Mouse (Mus musculus) lung, postnatal 0 days (tissue): ENCODE measurements around the gene Gins1. TPM values are rescaled to one million over a fixed set of nuclear protein-coding genes. Genes with fewer than 3 reads are reported as not detected.

Experiments
- ATAC-seq: fragments of 200-750 bp; cut with Nextera tagmentation; 2 replicates; pipeline ENCODE4 v1.8.0; 2017; ENCODE audit warnings: moderate library complexity
- DNase-seq: peaks from one replicate; pipeline ENCODE4 v3.0.0-alpha.2; 2016; ENCODE audit warnings: low spot score
- H3K27ac ChIP-seq: fragments of 300-500 bp; sonication (generic); 2 replicates; pipeline ENCODE4 v1.5.1; 2014; ENCODE audit warnings: antibody characterized with exemption, mild to moderate bottlenecking, low read length, mixed read lengths
- H3K27me3 ChIP-seq: fragments of 300-500 bp; sonication (generic); replicated peaks from 2 replicates; pipeline ENCODE4 v1.6.1; 2014; ENCODE audit warnings: low read length, mixed read lengths; ENCODE audit not compliant: insufficient read depth
- H3K36me3 ChIP-seq: fragments of 300-500 bp; sonication (generic); 2 replicates; pipeline ENCODE4 v1.6.1; 2014; ENCODE audit warnings: low read length, mixed read lengths; ENCODE audit not compliant: insufficient read depth
- H3K4me1 ChIP-seq: fragments of 300-500 bp; sonication (generic); 2 replicates; pipeline ENCODE4 v1.6.1; 2014; ENCODE audit warnings: antibody characterized with exemption, low read depth, low read length, mixed read lengths; ENCODE audit not compliant: insufficient read depth
- H3K4me2 ChIP-seq: fragments of 300-500 bp; sonication (generic); replicated peaks from 2 replicates; pipeline ENCODE4 v1.6.1; 2014; ENCODE audit warnings: low read depth, mild to moderate bottlenecking, low read length, moderate library complexity, mixed read lengths
- H3K4me3 ChIP-seq: fragments of 300-500 bp; sonication (generic); 2 replicates; pipeline ENCODE4 v1.5.1; 2014; ENCODE audit warnings: low read depth, low read length
- H3K9ac ChIP-seq: fragments of 300-500 bp; sonication (generic); replicated peaks from 2 replicates; pipeline ENCODE4 v1.6.1; 2014; ENCODE audit warnings: low read depth, mild to moderate bottlenecking
- H3K9me3 ChIP-seq: fragments of 300-500 bp; sonication (generic); 2 replicates; pipeline ENCODE4 v1.6.1; 2016; ENCODE audit warnings: low read length, mixed read lengths
- CTCF ChIP-seq: IDR thresholded peaks from 2 replicates; pipeline ENCODE4 v1.5.1; 2016; ENCODE audit warnings: antibody characterized with exemption, mild to moderate bottlenecking
- EP300 ChIP-seq: IDR thresholded peaks from 2 replicates; pipeline ENCODE4 v1.6.1; 2016; ENCODE audit warnings: antibody characterized with exemption, mild to moderate bottlenecking, control low read depth
- WGBS: fragments of 180-500 bp; shearing (Covaris S2); extraction: QIAGEN DNeasy Blood & Tissue Kit; methylation state at CpG from one replicate; pipeline ENCODE4 v1.1.7; 2014; 5-methylcytosine and 5-hydroxymethylcytosine counted together
- polyA plus RNA-seq: library from polyadenylated mRNA; unstranded; fragments of >200 nt; fragmentation: Nextera tagmentation; extraction: Ambion mirVana; gene quantifications from 2 replicates; pipeline ENCODE4 v1.2.1, GENCODE M21; 2015

Gene Gins1
- 4.4 and 6.1 TPM in 2 replicates for polyA plus RNA-seq

DNA sequence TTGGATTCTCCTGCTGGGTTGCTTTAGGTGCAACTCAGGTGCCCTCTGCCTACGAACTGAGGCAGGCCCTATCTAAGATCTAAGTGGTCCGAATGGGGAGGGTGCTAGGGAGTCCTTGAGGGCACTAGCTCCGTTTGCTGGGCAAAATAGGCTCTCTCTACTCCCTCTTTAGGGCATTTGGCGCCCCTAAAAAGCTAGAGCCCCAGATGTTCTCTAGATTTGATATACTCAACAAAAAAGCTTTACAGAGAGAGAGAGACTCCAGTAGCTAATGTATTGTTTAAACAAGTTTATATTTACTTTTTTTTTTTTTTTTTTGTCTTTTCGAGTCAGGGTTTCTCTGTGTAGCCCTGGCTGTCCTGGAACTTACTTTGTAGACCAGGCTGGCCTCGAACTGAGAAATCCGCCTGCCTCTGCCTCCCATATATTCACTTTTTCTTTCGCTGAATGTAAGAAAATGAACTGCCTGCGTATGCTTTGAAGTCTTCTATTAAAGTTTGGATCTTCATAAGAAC, at the start of gene Gins1:
Gene Gins1 (plus strand): TSS at position 465 of the 515 bp plus-strand sequence.
- Histone ChIP-seq H3K9ac (peak within 1 kb of the TSS; percentile 78), H3K27me3 (no peaks in the 10 kb centered on the region), H3K4me2 (peak within 1 kb of the TSS; percentile 97), H3K4me1 (no peaks in the 10 kb centered on the region; the same call in 1 of the 2 replicates), H3K4me3 (peak within 1 kb of the TSS; percentile 81), H3K36me3 (no peaks in the 10 kb centered on the region), H3K27ac (peak within 1 kb of the TSS; percentile 94), H3K9me3 (no peaks in the 10 kb centered on the region)
- TF ChIP-seq CTCF: peak; percentile 14
- TF ChIP-seq EP300: no peak
- ATAC-seq (no peak; the same call in 1 of the 2 replicates), DNase-seq (no peak)
- WGBS: 37% methylated on average over 9 of the region's 9 CpGs

DNA sequence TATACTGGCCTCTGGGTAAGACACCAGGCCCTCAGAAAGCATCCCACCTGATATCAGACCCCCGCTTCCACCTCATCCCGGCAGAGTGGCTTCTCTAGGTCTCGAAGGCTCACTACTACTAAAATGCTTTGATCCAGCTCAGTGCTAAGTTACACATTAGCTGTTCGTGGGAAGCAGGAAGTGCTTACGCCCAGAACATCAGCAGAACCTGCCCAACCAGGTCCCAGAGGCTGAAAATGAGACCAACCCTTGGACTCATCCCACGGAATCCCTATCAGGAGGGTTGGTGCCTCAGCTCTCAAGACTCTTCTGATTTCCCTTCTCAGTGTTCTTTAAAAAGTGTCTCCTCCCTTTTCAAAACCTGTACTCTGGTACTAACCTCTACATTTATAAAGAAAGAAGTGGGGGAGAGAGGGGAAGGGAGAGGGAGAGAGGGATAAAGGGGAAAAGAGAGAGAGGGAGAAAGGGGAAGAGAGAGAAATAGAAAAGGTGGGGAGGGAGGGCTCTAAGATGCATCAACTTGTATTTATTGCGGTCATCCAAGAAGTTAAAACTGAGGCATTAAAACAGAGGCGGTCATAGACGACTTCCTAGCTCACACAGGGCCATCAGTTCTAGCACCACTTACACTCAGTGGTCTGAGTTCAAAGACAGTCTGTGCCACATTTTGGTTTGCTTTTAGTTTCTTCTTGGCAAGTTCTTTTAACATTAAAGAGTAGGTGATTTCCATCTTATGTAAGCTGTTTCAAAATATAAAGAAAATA, 46.3 kb upstream of the Gins1 start:
- no peak for DNase-seq
- Histone ChIP-seq H3K27me3 (no peaks in the 10 kb centered on the region), H3K9ac (no peak overlapping the region), H3K36me3 (no peaks in the 10 kb centered on the region), H3K4me1 (no peaks in the 10 kb centered on the region), H3K4me3 (no peak overlapping the region), H3K4me2 (no peak overlapping the region), H3K27ac (no peak overlapping the region), H3K9me3 (no peaks in the 10 kb centered on the region)
- 60% methylated on average over 9 of the region's 9 CpGs for WGBS
- no peak for ATAC-seq
- no peak for TF ChIP-seq CTCF
- TF ChIP-seq EP300: no peak

DNA sequence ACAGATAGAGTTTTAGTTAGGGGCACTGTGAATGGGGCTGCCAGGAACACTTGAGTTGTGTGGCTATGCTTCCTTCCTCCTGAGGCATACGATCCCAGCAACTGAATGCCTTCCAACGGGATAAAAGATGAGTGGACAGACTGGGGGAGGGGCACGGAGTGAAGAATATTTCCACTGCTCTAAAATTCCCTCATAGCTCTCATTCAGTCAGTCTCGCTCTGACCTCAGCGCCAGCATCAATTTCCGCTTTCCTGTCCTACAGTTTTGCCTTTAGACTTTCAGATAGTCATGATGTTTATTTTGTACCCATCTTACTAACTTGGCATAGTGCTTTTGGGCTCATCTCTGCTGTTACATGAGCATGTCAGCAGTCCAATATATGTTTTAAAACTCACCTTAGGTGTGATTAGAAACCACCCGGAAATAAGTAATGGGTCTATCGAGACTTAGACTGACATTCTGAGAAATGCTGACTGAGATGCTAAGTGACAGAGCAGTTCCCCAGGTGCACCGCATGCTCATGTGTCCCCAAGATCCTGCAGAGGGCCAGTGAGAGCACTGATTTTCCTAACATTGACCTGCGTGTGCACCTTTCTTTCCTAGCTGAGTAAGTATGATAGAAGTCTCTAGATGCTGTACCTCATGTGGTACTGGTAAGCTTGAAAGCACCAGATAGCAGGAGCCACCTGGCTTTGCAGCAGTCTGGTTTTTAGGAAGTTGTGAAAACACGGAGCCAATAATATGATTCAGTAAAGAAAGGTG, 45.3 kb upstream of the Gins1 start:
- 70% methylated on average over 11 of the region's 11 CpGs for WGBS
- no peak for DNase-seq
- no peak overlapping the region for H3K4me3 ChIP-seq
- H3K27ac ChIP-seq: no peak overlapping the region
- H3K9me3 ChIP-seq: no peaks in the 10 kb centered on the region
- H3K36me3 ChIP-seq: no peaks in the 10 kb centered on the region
- ATAC-seq: no peak
- H3K4me1 ChIP-seq: no peaks in the 10 kb centered on the region
- no peak overlapping the region for H3K9ac ChIP-seq
- H3K4me2 ChIP-seq: no peak overlapping the region
- no peak for TF ChIP-seq EP300
- TF ChIP-seq CTCF: no peak
- H3K27me3 ChIP-seq: no peaks in the 10 kb centered on the region

DNA sequence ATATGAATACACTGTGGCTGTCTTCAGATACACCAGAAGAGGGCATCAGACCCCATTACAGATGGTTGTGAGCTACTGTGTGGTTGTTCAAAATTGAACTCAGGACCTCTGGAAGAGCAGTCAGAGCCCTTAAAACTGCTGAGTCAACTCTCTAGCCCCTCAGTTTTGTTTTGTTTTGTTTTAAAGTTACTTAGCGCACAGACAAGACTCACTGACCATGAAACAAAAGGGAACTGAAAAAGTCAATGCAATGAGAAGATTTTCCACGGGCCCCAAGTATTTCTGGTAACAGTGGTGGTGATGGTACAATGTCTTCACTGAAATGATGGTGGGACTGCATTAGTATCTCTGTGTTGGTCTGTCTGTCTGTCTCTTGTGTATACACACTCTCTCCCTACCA, 44.1 kb upstream of the Gins1 start:
- H3K9me3 ChIP-seq: no peaks in the 10 kb centered on the region
- ATAC-seq: no peak
- no peak overlapping the region for H3K4me2 ChIP-seq
- no peaks in the 10 kb centered on the region for H3K36me3 ChIP-seq
- no peaks in the 10 kb centered on the region for H3K4me1 ChIP-seq
- H3K9ac ChIP-seq: no peak overlapping the region
- H3K27ac ChIP-seq: no peak overlapping the region
- TF ChIP-seq CTCF: no peak
- TF ChIP-seq EP300: no peak
- DNase-seq: no peak
- H3K27me3 ChIP-seq: no peaks in the 10 kb centered on the region
- 86% methylated on average over 2 of the region's 2 CpGs for WGBS
- no peak overlapping the region for H3K4me3 ChIP-seq

DNA sequence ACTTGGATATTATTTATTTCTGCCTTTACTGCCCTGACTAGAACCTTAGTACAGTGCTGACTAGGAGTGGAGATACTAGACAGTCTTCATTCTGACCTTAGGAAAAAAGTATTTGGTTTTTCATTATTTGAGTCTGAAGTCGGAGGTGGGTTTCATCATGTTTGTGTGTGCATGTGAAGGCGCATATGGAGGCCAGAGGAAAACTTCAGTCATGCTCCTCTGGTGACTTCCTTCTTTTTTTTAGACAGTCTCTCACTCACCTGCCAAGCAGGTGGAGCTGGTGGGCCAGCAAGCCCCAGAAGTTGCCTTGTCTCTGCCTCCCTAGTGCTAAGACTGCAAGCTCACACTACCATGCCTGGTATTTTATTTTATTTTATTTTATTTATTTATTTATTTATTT, 38.2 kb upstream of the Gins1 start:
- no peak overlapping the region for H3K27ac ChIP-seq
- no peaks in the 10 kb centered on the region for H3K27me3 ChIP-seq
- no peaks in the 10 kb centered on the region for H3K36me3 ChIP-seq
- H3K4me2 ChIP-seq: no peak overlapping the region
- TF ChIP-seq CTCF (no peak), EP300 (no peak)
- DNase-seq (no peak), ATAC-seq (no peak)
- no peaks in the 10 kb centered on the region for H3K4me1 ChIP-seq
- 94% methylated on average over 2 of the region's 2 CpGs for WGBS
- no peak overlapping the region for H3K4me3 ChIP-seq
- H3K9ac ChIP-seq: no peak overlapping the region
- H3K9me3 ChIP-seq: no peaks in the 10 kb centered on the region

DNA sequence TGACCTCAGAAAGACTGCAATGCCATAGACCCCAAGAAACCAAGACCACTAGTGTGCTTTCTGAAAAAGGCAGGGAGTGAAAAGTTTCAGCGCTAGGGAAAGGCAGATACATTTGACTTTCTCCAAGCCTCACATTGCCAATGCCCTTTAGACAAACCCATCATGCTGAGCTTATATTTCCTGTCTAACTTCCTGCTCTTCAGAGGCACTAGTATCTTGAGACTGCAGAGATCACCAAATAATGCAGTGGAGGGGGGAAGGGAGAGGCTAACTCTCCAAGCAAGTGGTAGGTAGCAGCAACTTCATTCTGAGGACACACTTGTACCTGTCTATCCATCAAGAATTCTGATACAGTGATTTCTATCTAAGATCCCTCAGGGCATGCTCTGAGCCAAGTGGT, 35.8 kb upstream of the Gins1 start:
- TF ChIP-seq EP300: no peak
- TF ChIP-seq CTCF: no peak
- Histone ChIP-seq H3K4me3 (no peak overlapping the region), H3K4me2 (no peak overlapping the region), H3K27ac (no peak overlapping the region), H3K9me3 (no peaks in the 10 kb centered on the region), H3K4me1 (no peaks in the 10 kb centered on the region), H3K36me3 (no peaks in the 10 kb centered on the region), H3K9ac (no peak overlapping the region), H3K27me3 (no peaks in the 10 kb centered on the region)
- DNase-seq: no peak
- no peak for ATAC-seq
- WGBS: 78% methylated on average over 1 of the region's 1 CpGs
